Mouse (Mus musculus): Measurements from ENCODE around the gene Dctn5. TPM values are rescaled to one million over a fixed set of nuclear protein-coding genes. Genes with fewer than 3 reads are reported as not detected.
A peak's percentile ranks its signal among the peaks of the same experiment; 100 is the strongest.

Gene Dctn5
- polyA plus RNA-seq, 1 experiment from 2014 or later = 162 TPM

DNA sequence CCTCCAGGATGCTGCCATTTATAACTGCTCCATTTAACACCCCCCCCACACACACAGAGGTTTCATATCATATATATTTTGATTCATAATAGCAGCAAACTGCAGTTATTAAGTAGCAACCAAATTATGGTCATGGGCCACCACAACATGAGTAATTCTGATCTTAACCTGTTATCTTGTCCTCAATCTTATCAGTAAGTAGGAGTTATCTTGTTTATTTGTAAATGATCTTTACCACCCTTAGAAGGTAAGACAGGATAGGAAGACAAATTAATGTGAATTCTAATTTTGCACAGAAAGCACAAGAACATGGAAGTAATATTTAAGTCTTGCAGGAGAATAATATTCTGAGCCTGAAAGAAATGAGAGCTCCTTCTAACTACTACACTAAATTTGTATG, 1.0 kb upstream of the Dctn5 start:
- H3K36me3 ChIP-seq = peaks cover 38% of the 10 kb centered on the region
- H3K4me1 ChIP-seq (replicated peaks) = peaks cover 19% of the 10 kb centered on the region
- no peaks in the 10 kb centered on the region for H3K9me3 ChIP-seq
- no peaks in the 10 kb centered on the region for H3K27me3 ChIP-seq
- H3K9ac ChIP-seq = no peak overlapping the region; the same call in 1 of the 2 replicates
- H3K27ac ChIP-seq (replicated peaks) = no peak overlapping the region
- no peak for ATAC-seq (ENCODE audit: low read depth)
- H3K4me3 ChIP-seq = peak overlapping the region; percentile 96
- peak overlapping the region; percentile 94 for H3K4me2 ChIP-seq

DNA sequence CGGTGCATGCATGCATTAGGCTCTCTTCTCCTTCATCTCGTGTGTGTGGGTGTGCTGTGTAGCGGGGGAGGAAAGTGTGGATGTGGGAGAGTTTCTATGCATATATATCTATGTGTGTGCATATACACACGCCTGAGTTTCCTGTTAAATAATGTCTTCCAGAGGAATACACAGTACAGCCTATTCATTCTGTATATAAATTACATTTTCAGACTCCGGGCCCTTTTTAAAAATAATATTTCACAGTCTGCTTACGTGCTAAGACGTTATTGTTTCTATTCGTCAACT, 441 bp downstream of the Dctn5 start:
- peak overlapping the region; percentile 96 for H3K4me3 ChIP-seq
- H3K4me2 ChIP-seq = peak overlapping the region; percentile 75
- H3K36me3 ChIP-seq = peaks cover 38% of the 10 kb centered on the region
- peak overlapping the region; percentile 90 for H3K9ac ChIP-seq
- no peaks in the 10 kb centered on the region for H3K27me3 ChIP-seq
- H3K27ac ChIP-seq (replicated peaks) = peak overlapping the region; percentile 70
- peaks cover 19% of the 10 kb centered on the region for H3K4me1 ChIP-seq (replicated peaks)
- 18% methylated on average over 8 of the region's 8 CpGs for WGBS
- ATAC-seq (ENCODE audit: low read depth) = peak; percentile 44; the same call in 1 of the 2 replicates
- H3K9me3 ChIP-seq = no peaks in the 10 kb centered on the region

DNA sequence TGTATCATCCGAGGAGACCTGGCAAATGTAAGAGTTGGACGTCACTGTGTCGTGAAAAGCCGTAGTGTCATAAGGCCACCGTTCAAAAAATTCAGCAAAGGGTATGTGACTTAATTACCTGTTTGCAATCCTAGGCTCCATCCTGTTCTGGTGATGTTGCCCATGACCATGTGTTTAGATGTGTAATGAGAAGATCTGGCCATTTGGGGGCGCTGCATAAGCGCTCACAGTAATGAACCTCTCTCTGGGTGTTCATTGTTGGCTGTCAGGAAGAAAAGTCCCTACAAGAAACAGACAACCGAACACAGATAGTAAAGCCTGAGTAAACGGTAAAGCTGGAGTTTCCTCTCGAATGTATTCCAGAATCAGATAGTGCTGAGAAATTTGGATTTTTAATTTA, 2.2 kb downstream of the Dctn5 start:
- no peak for ATAC-seq (ENCODE audit: low read depth)
- no peak overlapping the region for H3K9ac ChIP-seq
- H3K27me3 ChIP-seq = no peaks in the 10 kb centered on the region
- no peak overlapping the region for H3K27ac ChIP-seq (replicated peaks)
- peaks cover 54% of the 10 kb centered on the region for H3K36me3 ChIP-seq
- WGBS = 73% methylated on average over 10 of the region's 10 CpGs
- H3K4me3 ChIP-seq = no peak overlapping the region
- H3K9me3 ChIP-seq = no peaks in the 10 kb centered on the region
- H3K4me2 ChIP-seq = no peak overlapping the region
- H3K4me1 ChIP-seq (replicated peaks) = peaks cover 19% of the 10 kb centered on the region

DNA sequence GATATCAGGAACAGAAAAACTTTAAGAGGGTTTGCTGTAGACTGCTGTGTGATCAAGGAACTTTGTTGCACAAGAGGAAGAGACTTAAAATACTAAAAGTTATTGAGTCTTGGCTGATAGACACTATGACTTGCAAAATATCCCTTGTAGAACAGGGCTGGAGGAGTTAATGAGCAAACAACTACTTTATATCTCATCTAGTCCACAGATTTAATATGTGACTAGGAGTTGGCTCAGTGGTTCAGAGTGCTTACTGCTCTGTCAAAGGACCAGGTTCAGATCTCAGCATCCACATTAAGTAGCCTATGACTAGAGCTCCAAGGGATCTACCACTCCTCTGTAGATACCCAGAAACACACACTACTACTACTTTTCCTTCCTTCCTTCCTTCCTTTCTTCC, 4.2 kb downstream of the Dctn5 start:
- ATAC-seq (ENCODE audit: low read depth) = no peak
- Histone ChIP-seq H3K9ac (no peak overlapping the region), H3K4me1 (replicated peaks) (peaks cover 15% of the 10 kb centered on the region), H3K27me3 (no peaks in the 10 kb centered on the region), H3K36me3 (peaks cover 73% of the 10 kb centered on the region), H3K4me3 (no peak overlapping the region), H3K27ac (replicated peaks) (no peak overlapping the region), H3K4me2 (no peak overlapping the region), H3K9me3 (no peaks in the 10 kb centered on the region)

DNA sequence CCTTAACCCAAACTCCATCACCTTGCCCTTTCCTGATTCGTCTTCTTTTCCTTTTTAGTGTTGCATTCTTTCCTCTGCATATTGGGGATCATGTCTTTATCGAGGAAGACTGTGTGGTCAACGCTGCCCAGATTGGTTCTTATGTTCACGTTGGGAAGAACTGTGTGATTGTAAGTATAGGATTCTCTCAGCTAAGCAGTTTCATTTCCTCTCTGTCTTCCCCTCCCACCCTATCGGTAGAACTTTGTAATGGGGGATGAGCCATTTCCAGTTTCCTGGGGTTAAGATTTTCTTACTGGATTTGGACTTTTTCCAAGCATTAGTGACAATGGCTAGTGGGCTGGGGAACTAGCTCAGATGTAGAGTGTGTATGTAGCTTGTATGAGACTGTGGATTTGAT, 5.3 kb downstream of the Dctn5 start:
- Histone ChIP-seq H3K27ac (replicated peaks) (no peak overlapping the region), H3K9me3 (no peaks in the 10 kb centered on the region), H3K4me1 (replicated peaks) (peaks cover 10% of the 10 kb centered on the region), H3K27me3 (no peaks in the 10 kb centered on the region), H3K9ac (no peak overlapping the region), H3K36me3 (peaks cover 83% of the 10 kb centered on the region), H3K4me2 (no peak overlapping the region), H3K4me3 (no peak overlapping the region)
- no peak for ATAC-seq (ENCODE audit: low read depth)
- 92% methylated on average over 5 of the region's 5 CpGs for WGBS

GRCm38 (mm10) chr7:122140991-122141390, 8.2 kb downstream of the Dctn5 start:
- Histone ChIP-seq H3K36me3 (peaks cover 93% of the 10 kb centered on the region), H3K4me2 (no peak overlapping the region), H3K9me3 (no peaks in the 10 kb centered on the region), H3K4me1 (replicated peaks) (no peaks in the 10 kb centered on the region), H3K4me3 (no peak overlapping the region), H3K27ac (replicated peaks) (no peak overlapping the region), H3K27me3 (no peaks in the 10 kb centered on the region), H3K9ac (no peak overlapping the region)
- ATAC-seq (ENCODE audit: low read depth) = no peak

DNA sequence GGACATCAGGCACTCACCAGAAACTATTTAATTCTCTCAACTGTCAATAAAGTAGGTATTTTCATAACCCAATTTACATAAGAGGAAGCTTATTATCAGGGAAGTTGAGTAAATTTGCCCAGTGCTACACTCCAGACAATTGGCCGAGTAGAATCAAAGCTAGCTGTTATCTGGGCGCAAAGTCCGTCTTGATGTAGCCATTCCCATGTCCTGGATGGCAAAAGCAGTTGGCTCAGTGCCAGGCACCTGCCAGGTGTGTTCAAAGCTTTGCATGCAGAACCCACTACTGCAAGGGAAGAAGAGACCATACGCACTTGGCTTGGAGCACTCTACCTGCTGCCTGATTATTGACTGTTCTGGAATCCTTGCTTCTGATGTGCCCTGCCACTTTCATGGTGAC, 19.6 kb downstream of the Dctn5 start:
- Histone ChIP-seq H3K27me3 (no peaks in the 10 kb centered on the region), H3K4me1 (replicated peaks) (peaks cover 3% of the 10 kb centered on the region), H3K9ac (no peak overlapping the region), H3K4me2 (no peak overlapping the region), H3K27ac (replicated peaks) (no peak overlapping the region), H3K9me3 (no peaks in the 10 kb centered on the region), H3K36me3 (peaks cover 25% of the 10 kb centered on the region), H3K4me3 (no peak overlapping the region)
- no peak for ATAC-seq (ENCODE audit: low read depth)
- WGBS = 94% methylated on average over 4 of the region's 4 CpGs

- peak overlapping the region; percentile 60 for H3K4me3 ChIP-seq
- peak overlapping the region; percentile 43; the same call in 1 of the 2 replicates for H3K27ac ChIP-seq (replicated peaks)
- ATAC-seq (ENCODE audit: low read depth) = no peak
- no peaks in the 10 kb centered on the region for H3K27me3 ChIP-seq
- peak overlapping the region; percentile 99 for H3K4me2 ChIP-seq
- peak overlapping the region; percentile 83 for H3K9ac ChIP-seq
- peaks cover 12% of the 10 kb centered on the region; the same call in 1 of the 2 replicates for H3K36me3 ChIP-seq
- H3K4me1 ChIP-seq (replicated peaks) = peaks cover 42% of the 10 kb centered on the region
- WGBS = 7% methylated on average over 13 of the region's 13 CpGs
- no peaks in the 10 kb centered on the region for H3K9me3 ChIP-seq
These were observed 25.6 kb downstream of the Dctn5 start for GRCm38 (mm10) chr7:122158488-122158887.

DNA sequence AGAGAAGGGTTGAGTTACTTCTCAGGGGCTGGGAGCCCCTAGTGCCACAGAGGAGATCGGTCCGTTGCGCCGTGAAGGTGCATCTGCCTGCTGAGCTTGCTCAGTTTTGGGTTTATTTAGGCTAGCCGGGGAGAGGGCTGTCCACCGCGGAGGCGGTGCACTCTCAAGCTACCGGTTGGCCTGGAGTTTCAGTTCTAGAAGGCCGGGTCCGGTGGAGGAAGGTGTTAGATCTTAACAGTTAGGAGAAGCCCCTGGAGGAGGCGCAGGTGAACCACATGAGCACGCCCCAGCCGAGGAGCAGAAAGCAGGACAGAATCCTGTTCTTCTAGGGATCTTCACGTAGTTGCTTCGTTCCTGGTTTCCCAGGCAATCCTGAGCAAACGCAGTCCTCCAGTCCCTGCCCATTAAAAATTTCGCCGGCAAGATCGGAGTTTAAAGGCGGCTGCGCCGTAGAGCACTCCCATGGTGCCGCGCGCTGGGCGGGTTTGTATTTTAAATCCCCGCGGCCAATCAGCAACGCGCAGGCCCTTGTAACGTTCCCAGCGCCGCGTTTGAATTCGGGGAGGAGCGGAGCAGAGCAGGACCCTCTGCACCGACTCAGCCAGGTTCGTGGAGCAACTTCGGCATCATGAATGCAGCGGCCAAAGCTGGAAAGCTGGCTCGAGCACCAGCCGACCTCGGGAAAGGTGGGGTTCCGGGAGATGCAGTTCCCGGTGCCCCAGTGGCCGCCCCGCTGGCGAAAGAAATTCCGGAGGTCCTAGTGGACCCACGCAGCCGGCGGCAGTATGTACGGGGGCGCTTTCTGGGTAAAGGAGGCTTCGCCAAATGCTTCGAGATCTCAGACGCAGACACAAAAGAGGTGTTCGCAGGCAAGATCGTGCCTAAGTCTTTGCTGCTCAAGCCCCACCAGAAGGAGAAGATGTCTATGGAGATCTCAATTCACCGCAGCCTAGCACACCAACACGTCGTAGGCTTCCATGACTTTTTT, 26.4 kb downstream of the Dctn5 start, which contains the start of gene Plk1:
Gene Plk1 (plus strand): TSS at position 525 of the 988 bp plus-strand sequence.
- peak within 1 kb of the TSS; percentile 99 for H3K4me2 ChIP-seq
- WGBS = under 1% methylated on average over 63 of the region's 63 CpGs
- H3K4me3 ChIP-seq = peak within 1 kb of the TSS; percentile 60
- peaks cover 42% of the 10 kb centered on the region for H3K4me1 ChIP-seq (replicated peaks)
- H3K36me3 ChIP-seq = peaks cover 17% of the 10 kb centered on the region
- peak; percentile 94 for ATAC-seq (ENCODE audit: low read depth)
- H3K9me3 ChIP-seq = no peaks in the 10 kb centered on the region
- H3K9ac ChIP-seq = peak within 1 kb of the TSS; percentile 83
- peak within 1 kb of the TSS; percentile 43 for H3K27ac ChIP-seq (replicated peaks)
- H3K27me3 ChIP-seq = no peaks in the 10 kb centered on the region

DNA sequence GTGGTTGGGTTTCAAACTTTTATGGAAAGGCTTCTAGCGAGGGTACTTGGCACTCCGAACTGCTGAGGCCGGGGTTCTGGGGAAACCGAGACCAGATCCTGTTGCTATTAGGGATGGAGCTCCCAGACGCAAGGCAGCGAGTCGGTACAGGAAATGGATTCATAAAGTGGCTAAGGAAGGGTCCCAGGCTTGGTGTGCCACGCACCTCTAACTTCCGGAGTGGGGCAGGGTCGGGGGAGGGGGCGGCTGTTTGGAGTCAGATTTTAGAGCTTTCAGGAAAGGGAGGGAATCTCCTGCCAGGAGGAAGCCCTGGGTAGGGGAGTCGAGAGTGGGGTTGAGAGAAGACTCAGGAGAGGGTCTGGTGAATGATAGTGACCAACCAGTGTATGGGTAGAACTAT, 27.2 kb downstream of the Dctn5 start:
- peaks cover 42% of the 10 kb centered on the region for H3K4me1 ChIP-seq (replicated peaks)
- H3K9ac ChIP-seq = peak overlapping the region; percentile 61
- no peaks in the 10 kb centered on the region for H3K9me3 ChIP-seq
- H3K27ac ChIP-seq (replicated peaks) = no peak overlapping the region
- peak overlapping the region; percentile 60 for H3K4me3 ChIP-seq
- 1% methylated on average over 12 of the region's 12 CpGs for WGBS
- ATAC-seq (ENCODE audit: low read depth) = no peak
- H3K27me3 ChIP-seq = no peaks in the 10 kb centered on the region
- peak overlapping the region; percentile 99 for H3K4me2 ChIP-seq
- peaks cover 23% of the 10 kb centered on the region for H3K36me3 ChIP-seq

DNA sequence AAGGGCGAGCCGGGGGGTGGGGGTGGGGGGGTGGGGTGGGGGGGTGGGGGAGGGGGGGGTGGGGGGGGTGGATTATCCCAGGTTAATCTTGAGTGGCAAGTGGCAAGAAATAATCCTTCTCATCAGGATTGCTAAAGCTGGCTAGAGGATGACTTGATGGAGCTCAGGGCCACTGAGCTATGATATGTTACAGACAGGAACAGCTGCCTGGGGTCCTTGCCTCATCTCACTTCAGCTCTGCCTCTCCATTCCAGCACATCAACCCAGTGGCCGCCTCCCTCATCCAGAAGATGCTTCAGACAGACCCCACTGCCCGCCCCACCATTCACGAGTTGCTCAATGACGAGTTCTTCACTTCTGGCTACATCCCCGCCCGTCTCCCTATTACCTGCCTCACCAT, 30.9 kb downstream of the Dctn5 start:
- H3K9ac ChIP-seq = no peak overlapping the region
- H3K36me3 ChIP-seq = peaks cover 41% of the 10 kb centered on the region

GRCm38 (mm10) chr7:122167203-122167602, 34.4 kb downstream of the Dctn5 start:
- H3K27ac ChIP-seq (replicated peaks) = no peak overlapping the region
- no peak overlapping the region for H3K9ac ChIP-seq
- H3K27me3 ChIP-seq = no peaks in the 10 kb centered on the region
- H3K4me2 ChIP-seq = no peak overlapping the region
- no peak overlapping the region for H3K4me3 ChIP-seq
- 92% methylated on average over 7 of the region's 7 CpGs for WGBS
- no peak for ATAC-seq (ENCODE audit: low read depth)
- H3K9me3 ChIP-seq = no peaks in the 10 kb centered on the region
- no peaks in the 10 kb centered on the region for H3K4me1 ChIP-seq (replicated peaks)
- H3K36me3 ChIP-seq = peaks cover 57% of the 10 kb centered on the region

More for the DNA sequence above, 30.9 kb downstream of the Dctn5 start:
- Histone ChIP-seq H3K4me2 (no peak overlapping the region), H3K9me3 (no peaks in the 10 kb centered on the region), H3K4me3 (no peak overlapping the region), H3K27ac (replicated peaks) (no peak overlapping the region), H3K4me1 (replicated peaks) (peaks cover 26% of the 10 kb centered on the region), H3K27me3 (no peaks in the 10 kb centered on the region)
- WGBS = 92% methylated on average over 8 of the region's 8 CpGs
- no peak for ATAC-seq (ENCODE audit: low read depth)

- H3K4me3 ChIP-seq = no peak overlapping the region
- H3K4me1 ChIP-seq (replicated peaks) = no peaks in the 10 kb centered on the region
- H3K27me3 ChIP-seq = no peaks in the 10 kb centered on the region
- no peaks in the 10 kb centered on the region for H3K9me3 ChIP-seq
- WGBS = 78% methylated on average over 6 of the region's 6 CpGs
- H3K36me3 ChIP-seq = peaks cover 39% of the 10 kb centered on the region
- no peak overlapping the region for H3K9ac ChIP-seq
- H3K4me2 ChIP-seq = no peak overlapping the region
- no peak for ATAC-seq (ENCODE audit: low read depth)
- no peak overlapping the region for H3K27ac ChIP-seq (replicated peaks)
These were observed 37.9 kb downstream of the Dctn5 start for GRCm38 (mm10) chr7:122170705-122171104.

Measured in neural tube, embryonic 13.5 days (tissue).